Comparison of ENCODE assay signal across 29 mouse cellular contexts in the genomic region with DNA sequence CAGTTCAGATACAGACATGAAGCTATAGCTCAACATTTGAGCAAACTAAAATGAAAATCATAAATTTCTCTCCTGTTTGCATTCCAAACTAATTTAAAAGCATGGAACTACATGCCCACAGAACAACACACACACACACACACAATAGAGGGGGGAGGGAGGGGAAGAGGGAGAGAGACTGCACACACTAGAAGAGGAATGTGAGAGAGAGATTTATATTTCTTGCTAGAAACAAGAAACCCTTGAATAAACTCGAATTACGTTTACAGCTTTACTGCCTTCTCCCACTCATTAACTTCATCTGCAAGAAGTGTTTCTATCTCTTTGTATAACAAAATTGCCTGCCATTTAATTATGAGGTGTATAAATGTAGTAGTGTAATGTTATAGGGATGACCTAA.
"Had no signal": no experiment of that assay in that cellular context is flagged by ENCODE, and none has a peak within 500 bp of the region (broad histone marks: within the 10 kb centered on the region; RNA-seq: fewer than 3 reads in every experiment).

No protein-coding gene starts in this region.

- H3K36me3 ChIP-seq: embryonic facial prominence, embryonic 10.5 days; embryonic facial prominence, embryonic 12.5 days; embryonic facial prominence, embryonic 13.5 days; embryonic facial prominence, embryonic 15.5 days; forebrain, embryonic 10.5 days; forebrain, embryonic 12.5 days; forebrain, embryonic 15.5 days had no signal

- H3K9me3 ChIP-seq: embryonic facial prominence, embryonic 10.5 days; embryonic facial prominence, embryonic 12.5 days; embryonic facial prominence, embryonic 13.5 days; embryonic facial prominence, embryonic 15.5 days; forebrain, embryonic 10.5 days; forebrain, embryonic 12.5 days; forebrain, embryonic 13.5 days; forebrain, embryonic 15.5 days had no signal

- H3K4me1 ChIP-seq: embryonic facial prominence, embryonic 10.5 days; embryonic facial prominence, embryonic 12.5 days; embryonic facial prominence, embryonic 13.5 days; embryonic facial prominence, embryonic 15.5 days; forebrain, embryonic 10.5 days; forebrain, embryonic 12.5 days; forebrain, embryonic 13.5 days; forebrain, embryonic 15.5 days had no signal

- H3K27ac ChIP-seq: embryonic facial prominence, embryonic 10.5 days; embryonic facial prominence, embryonic 12.5 days; embryonic facial prominence, embryonic 13.5 days; embryonic facial prominence, embryonic 15.5 days; forebrain, embryonic 10.5 days; forebrain, embryonic 12.5 days; forebrain, embryonic 13.5 days; forebrain, embryonic 15.5 days; gastrocnemius, adult 2 months; heart, adult 2 months had no signal

- H3K4me3 ChIP-seq: embryonic facial prominence, embryonic 10.5 days; embryonic facial prominence, embryonic 12.5 days; embryonic facial prominence, embryonic 13.5 days; embryonic facial prominence, embryonic 15.5 days; erythroblast, embryonic 14.5 days; forebrain, embryonic 10.5 days; forebrain, embryonic 12.5 days; forebrain, embryonic 13.5 days; forebrain, embryonic 15.5 days; gastrocnemius, adult 2 months; heart, adult 2 months had no signal

- ATAC-seq: forebrain, embryonic 13.5 days; forebrain, embryonic 14.5 days; forebrain, embryonic 15.5 days; forebrain, embryonic 16.5 days; forebrain, postnatal 0 days had no signal

- H3K27me3 ChIP-seq: embryonic facial prominence, embryonic 12.5 days; embryonic facial prominence, embryonic 13.5 days; embryonic facial prominence, embryonic 15.5 days; forebrain, embryonic 12.5 days; forebrain, embryonic 13.5 days; forebrain, embryonic 15.5 days had no signal

- DNase-seq: cerebellum, adult 2 months; cerebellum, adult 8-10 months; cerebellum, adult 9-10 months; cerebellum, adult 9-11 months; cerebellum, postnatal 10 days; cerebellum, postnatal 14 days; cerebellum, postnatal 25 days; cerebellum, postnatal 36 days; embryo, embryonic 11 days; forebrain, postnatal 0 days; gastrocnemius, adult 2 months; gastrocnemius, postnatal 10 days; gastrocnemius, postnatal 14 days; gastrocnemius, postnatal 25 days; gastrocnemius, postnatal 36 days; heart, adult 11 months; heart, adult 18-20 months; heart, adult 2 months had no signal

- H3K9ac ChIP-seq: embryonic facial prominence, embryonic 12.5 days; embryonic facial prominence, embryonic 13.5 days; embryonic facial prominence, embryonic 15.5 days; forebrain, embryonic 12.5 days; forebrain, embryonic 13.5 days; forebrain, embryonic 15.5 days; forebrain, postnatal 0 days had no signal

- H3K4me2 ChIP-seq: embryonic facial prominence, embryonic 12.5 days; embryonic facial prominence, embryonic 13.5 days; embryonic facial prominence, embryonic 15.5 days; forebrain, embryonic 12.5 days; forebrain, embryonic 13.5 days; forebrain, embryonic 15.5 days had no signal
